Mouse (Mus musculus) cortical plate, adult 2 months (tissue): ENCODE results near the gene Kif16b.

Experiments
- CTCF ChIP-seq: fragments of 200-500 bp; IDR thresholded peaks from 2 replicates; pipeline ENCODE4 v1.5.1; 2011; ENCODE audit warnings: mild to moderate bottlenecking, control low read depth, low read length; ENCODE audit not compliant: insufficient read depth; ENCODE audit errors: extremely low read depth
- POLR2A ChIP-seq: fragments of 200-500 bp; IDR thresholded peaks from 2 replicates; pipeline ENCODE4 v1.6.1; 2011; ENCODE audit warnings: mild to moderate bottlenecking, low read length, control low read depth; ENCODE audit not compliant: insufficient read depth; ENCODE audit errors: extremely low read depth

DNA sequence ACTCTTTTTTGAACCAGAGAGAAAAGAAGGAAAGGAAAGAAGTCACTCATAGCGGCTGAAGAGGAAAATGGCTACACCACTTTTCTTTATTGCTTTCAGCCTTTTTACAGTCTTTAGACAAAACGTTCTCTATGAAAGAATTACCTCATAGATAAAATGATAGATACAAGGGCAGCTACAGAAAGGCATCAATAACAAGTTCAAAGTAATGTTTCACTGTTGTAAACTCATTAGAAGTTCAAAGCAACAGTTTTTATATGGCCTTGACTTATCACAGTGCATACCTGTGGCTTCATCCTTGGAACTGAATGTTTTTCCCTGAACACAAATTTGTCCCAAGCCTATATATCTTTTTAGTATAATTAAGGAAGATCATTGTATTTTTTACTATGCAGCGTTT, 62.6 kb downstream of the Kif16b start:
- TF ChIP-seq CTCF = no peak
- no peak for TF ChIP-seq POLR2A
